Mouse (Mus musculus) heart, embryonic 10.5 days (tissue): ENCODE measurements at regions not wholly inside any gene's neighbourhood (a gene's known extent, or its start where the extent isn't known, plus 50 kb on each side); places are given as distances from the start of the nearest gene placed in this dataset.

Experiments used
- DNase-seq: peaks from one replicate; pipeline ENCODE4 v3.0.0-alpha.2; 2017; ENCODE audit warnings: low spot score
- H3K27ac ChIP-seq: fragments of 300-500 bp; sonication (generic); 2 replicates; pipeline ENCODE4 v1.5.1; 2016; ENCODE audit warnings: mild to moderate bottlenecking
- H3K27me3 ChIP-seq: fragments of 300-500 bp; sonication (generic); 2 replicates; pipeline ENCODE4 v1.6.1; 2016; ENCODE audit warnings: mild to moderate bottlenecking; ENCODE audit not compliant: poor library complexity, insufficient read depth, severe bottlenecking
- H3K36me3 ChIP-seq: fragments of 300-500 bp; sonication (generic); 2 replicates; pipeline ENCODE4 v1.6.1; 2016; ENCODE audit warnings: mild to moderate bottlenecking, moderate library complexity
- H3K4me1 ChIP-seq: fragments of 300-500 bp; sonication (generic); 2 replicates; pipeline ENCODE4 v1.6.1; 2016; ENCODE audit warnings: mild to moderate bottlenecking
- H3K4me3 ChIP-seq: fragments of 300-500 bp; sonication (generic); 2 replicates; pipeline ENCODE4 v1.5.1; 2016; ENCODE audit warnings: mild to moderate bottlenecking, moderate library complexity
- H3K9me3 ChIP-seq: fragments of 300-500 bp; sonication (generic); 2 replicates; pipeline ENCODE4 v1.6.1; 2016; ENCODE audit warnings: mild to moderate bottlenecking, moderate library complexity
- WGBS: fragments of 180-500 bp; shearing (Covaris S2); methylation state at CpG from one replicate; pipeline ENCODE4 v1.1.7; 2016; 5-methylcytosine and 5-hydroxymethylcytosine counted together

GRCm38 (mm10) chr5:125946729-125947128 is 415.2 kb downstream of the Tmem132b start:
- H3K36me3 ChIP-seq, result no peaks in the 10 kb centered on the region
- DNase-seq, result no peak
- H3K4me3 ChIP-seq, result no peak overlapping the region
- no peaks in the 10 kb centered on the region for H3K27me3 ChIP-seq
- no peaks in the 10 kb centered on the region for H3K4me1 ChIP-seq
- H3K9me3 ChIP-seq, result no peaks in the 10 kb centered on the region
- WGBS, result 90% methylated on average over 4 of the region's 4 CpGs
- no peak overlapping the region for H3K27ac ChIP-seq

GRCm38 (mm10) chr5:125951641-125952040 is 420.1 kb downstream of the Tmem132b start:
- no peaks in the 10 kb centered on the region for H3K9me3 ChIP-seq
- H3K4me1 ChIP-seq, result no peaks in the 10 kb centered on the region
- H3K4me3 ChIP-seq, result no peak overlapping the region
- no peaks in the 10 kb centered on the region for H3K27me3 ChIP-seq
- WGBS, result 68% methylated on average over 6 of the region's 6 CpGs
- H3K27ac ChIP-seq, result no peak overlapping the region
- DNase-seq, result no peak
- H3K36me3 ChIP-seq, result no peaks in the 10 kb centered on the region

GRCm38 (mm10) chr5:125964039-125964438 is 432.5 kb downstream of the Tmem132b start:
- WGBS, result 63% methylated on average over 8 of the region's 8 CpGs
- H3K4me3 ChIP-seq, result no peak overlapping the region
- H3K27ac ChIP-seq, result no peak overlapping the region
- no peaks in the 10 kb centered on the region for H3K27me3 ChIP-seq
- no peaks in the 10 kb centered on the region for H3K9me3 ChIP-seq
- H3K4me1 ChIP-seq, result no peaks in the 10 kb centered on the region
- no peak for DNase-seq
- no peaks in the 10 kb centered on the region for H3K36me3 ChIP-seq

GRCm38 (mm10) chr5:125968151-125968550 is 436.6 kb downstream of the Tmem132b start:
- Histone ChIP-seq H3K4me3 (no peak overlapping the region), H3K4me1 (no peaks in the 10 kb centered on the region), H3K27ac (no peak overlapping the region), H3K9me3 (no peaks in the 10 kb centered on the region), H3K36me3 (no peaks in the 10 kb centered on the region), H3K27me3 (no peaks in the 10 kb centered on the region)
- DNase-seq, result no peak
- WGBS, result 64% methylated on average over 4 of the region's 4 CpGs

GRCm38 (mm10) chr5:125974035-125974434 is 442.5 kb downstream of the Tmem132b start:
- 0 out of 2 replicates have a peak, but pooled peaks cover 7% of the 10 kb centered on the region for H3K9me3 ChIP-seq
- WGBS, result 82% methylated on average over 1 of the region's 1 CpGs
- no peaks in the 10 kb centered on the region for H3K27me3 ChIP-seq
- H3K4me1 ChIP-seq, result no peaks in the 10 kb centered on the region
- DNase-seq, result no peak
- no peaks in the 10 kb centered on the region for H3K36me3 ChIP-seq
- no peak overlapping the region for H3K4me3 ChIP-seq
- no peak overlapping the region for H3K27ac ChIP-seq

- Histone ChIP-seq H3K4me1 (no peaks in the 10 kb centered on the region), H3K9me3 (peaks cover 7% of the 10 kb centered on the region; the same call in 1 of the 2 replicates), H3K27ac (no peak overlapping the region), H3K27me3 (no peaks in the 10 kb centered on the region), H3K4me3 (no peak overlapping the region), H3K36me3 (no peaks in the 10 kb centered on the region)
- no peak for DNase-seq
- WGBS, result 84% methylated on average over 6 of the region's 6 CpGs
Observed at GRCm38 (mm10) chr5:125979801-125980200, 448.2 kb downstream of the Tmem132b start.

- Histone ChIP-seq H3K4me3 (no peak overlapping the region), H3K4me1 (no peaks in the 10 kb centered on the region)
- DNase-seq, result no peak
Observed at GRCm38 (mm10) chr5:125985356-125985755, 453.8 kb downstream of the Tmem132b start.

GRCm38 (mm10) chr5:125997173-125997572 is 465.6 kb downstream of the Tmem132b start:
- no peak for DNase-seq
- no peaks in the 10 kb centered on the region for H3K9me3 ChIP-seq
- no peaks in the 10 kb centered on the region for H3K36me3 ChIP-seq
- no peaks in the 10 kb centered on the region for H3K4me1 ChIP-seq
- no peaks in the 10 kb centered on the region for H3K27me3 ChIP-seq
- no peak overlapping the region for H3K27ac ChIP-seq
- 60% methylated on average over 8 of the region's 8 CpGs for WGBS
- no peak overlapping the region for H3K4me3 ChIP-seq

More at GRCm38 (mm10) chr5:125985356-125985755, 453.8 kb downstream of the Tmem132b start:
- Histone ChIP-seq H3K27me3 (no peaks in the 10 kb centered on the region), H3K9me3 (no peaks in the 10 kb centered on the region; the same call in 1 of the 2 replicates), H3K36me3 (no peaks in the 10 kb centered on the region), H3K27ac (no peak overlapping the region)

GRCm38 (mm10) chr5:126007871-126008270 is 476.3 kb downstream of the Tmem132b start:
- WGBS, result 74% methylated on average over 4 of the region's 4 CpGs
- H3K27me3 ChIP-seq, result no peaks in the 10 kb centered on the region
- H3K9me3 ChIP-seq, result no peaks in the 10 kb centered on the region
- no peak overlapping the region for H3K4me3 ChIP-seq
- no peak for DNase-seq
- H3K36me3 ChIP-seq, result no peaks in the 10 kb centered on the region
- no peak overlapping the region for H3K27ac ChIP-seq
- no peaks in the 10 kb centered on the region for H3K4me1 ChIP-seq

GRCm38 (mm10) chr5:126008321-126008720 is 476.7 kb downstream of the Tmem132b start:
- 89% methylated on average over 8 of the region's 8 CpGs for WGBS
- no peak overlapping the region for H3K4me3 ChIP-seq

GRCm38 (mm10) chr5:126019781-126020180 is 488.2 kb downstream of the Tmem132b start:
- Histone ChIP-seq H3K9me3 (no peaks in the 10 kb centered on the region), H3K27me3 (no peaks in the 10 kb centered on the region), H3K4me1 (no peaks in the 10 kb centered on the region), H3K27ac (no peak overlapping the region), H3K4me3 (no peak overlapping the region), H3K36me3 (no peaks in the 10 kb centered on the region)
- DNase-seq, result no peak
- 88% methylated on average over 8 of the region's 8 CpGs for WGBS

More at GRCm38 (mm10) chr5:126008321-126008720, 476.7 kb downstream of the Tmem132b start:
- DNase-seq, result no peak
- no peak overlapping the region for H3K27ac ChIP-seq
- no peaks in the 10 kb centered on the region for H3K36me3 ChIP-seq
- H3K4me1 ChIP-seq, result no peaks in the 10 kb centered on the region
- H3K27me3 ChIP-seq, result no peaks in the 10 kb centered on the region
- H3K9me3 ChIP-seq, result no peaks in the 10 kb centered on the region

- Histone ChIP-seq H3K9me3 (no peaks in the 10 kb centered on the region), H3K27me3 (no peaks in the 10 kb centered on the region), H3K4me1 (no peaks in the 10 kb centered on the region), H3K27ac (no peak overlapping the region), H3K4me3 (no peak overlapping the region), H3K36me3 (no peaks in the 10 kb centered on the region)
- no peak for DNase-seq
- 49% methylated on average over 2 of the region's 2 CpGs for WGBS
Observed at GRCm38 (mm10) chr5:126023906-126024305, 492.3 kb downstream of the Tmem132b start.

GRCm38 (mm10) chr5:126034846-126035245 is 503.3 kb downstream of the Tmem132b start:
- no peak overlapping the region for H3K27ac ChIP-seq
- WGBS, result 85% methylated on average over 1 of the region's 1 CpGs

GRCm38 (mm10) chr5:126036686-126037085 is 505.1 kb downstream of the Tmem132b start:
- Histone ChIP-seq H3K4me3 (no peak overlapping the region), H3K27me3 (no peaks in the 10 kb centered on the region), H3K36me3 (no peaks in the 10 kb centered on the region), H3K4me1 (no peaks in the 10 kb centered on the region), H3K9me3 (no peaks in the 10 kb centered on the region), H3K27ac (no peak overlapping the region)
- no peak for DNase-seq
- WGBS, result 6% methylated on average over 1 of the region's 1 CpGs

More at GRCm38 (mm10) chr5:126034846-126035245, 503.3 kb downstream of the Tmem132b start:
- Histone ChIP-seq H3K27me3 (no peaks in the 10 kb centered on the region), H3K9me3 (no peaks in the 10 kb centered on the region), H3K36me3 (no peaks in the 10 kb centered on the region), H3K4me3 (no peak overlapping the region), H3K4me1 (no peaks in the 10 kb centered on the region)
- no peak for DNase-seq
